Mouse (Mus musculus) hindbrain, embryonic 14.5 days (tissue): Measurements from ENCODE around the gene Tmprss9. TPM values are rescaled to one million over a fixed set of nuclear protein-coding genes. Genes with fewer than 3 reads are reported as not detected.

Experiments used
- ATAC-seq: fragments of 200-750 bp; cut with Nextera tagmentation; 2 replicates; pipeline ENCODE4 v1.8.0; 2017; ENCODE audit warnings: moderate number of reproducible peaks, mild to moderate bottlenecking, moderate TSS enrichment, moderate library complexity; ENCODE audit not compliant: low FRiP score
- DNase-seq: peaks from one replicate; pipeline ENCODE4 v3.0.0-alpha.2; 2015; ENCODE audit warnings: low spot score
- H3K27ac ChIP-seq: fragments of 300-500 bp; sonication (generic); 2 replicates; pipeline ENCODE4 v1.5.1; 2014; ENCODE audit warnings: mild to moderate bottlenecking, moderate library complexity
- H3K27me3 ChIP-seq: fragments of 300-500 bp; sonication (generic); 2 replicates; pipeline ENCODE4 v1.6.1; 2014; ENCODE audit warnings: mild to moderate bottlenecking, low read length, mixed read lengths; ENCODE audit not compliant: control insufficient read depth, insufficient read depth
- H3K36me3 ChIP-seq: fragments of 300-500 bp; sonication (generic); replicated peaks from 2 replicates; pipeline ENCODE4 v1.6.1; 2014; ENCODE audit not compliant: control insufficient read depth, insufficient read depth
- H3K4me1 ChIP-seq: fragments of 300-500 bp; sonication (generic); replicated peaks from 2 replicates; pipeline ENCODE4 v1.6.1; 2014; ENCODE audit warnings: antibody characterized with exemption, low read length, mixed read lengths; ENCODE audit not compliant: control insufficient read depth, insufficient read depth
- H3K4me2 ChIP-seq: fragments of 300-500 bp; sonication (generic); replicated peaks from 2 replicates; pipeline ENCODE4 v1.6.1; 2014; ENCODE audit warnings: mild to moderate bottlenecking, moderate library complexity
- H3K4me3 ChIP-seq: fragments of 300-500 bp; sonication (generic); replicated peaks from 2 replicates; pipeline ENCODE4 v1.5.1; 2014; ENCODE audit warnings: mild to moderate bottlenecking, low read length
- H3K9ac ChIP-seq: fragments of 300-500 bp; sonication (generic); 2 replicates; pipeline ENCODE4 v1.6.1; 2014
- H3K9me3 ChIP-seq: fragments of 300-500 bp; sonication (generic); 2 replicates; pipeline ENCODE4 v1.6.1; 2016; ENCODE audit warnings: low read length; ENCODE audit not compliant: control insufficient read depth
- WGBS: fragments of 180-500 bp; shearing (Covaris S2); extraction: QIAGEN DNeasy Blood & Tissue Kit; methylation state at CpG from one replicate; pipeline ENCODE4 v1.1.7; 2014; 5-methylcytosine and 5-hydroxymethylcytosine counted together
- microRNA counts: library from miRNA; unstranded; fragments of <30 nt; microRNA quantifications from one replicate; lab custom pipeline; 2016
- microRNA-seq: library from miRNA; unstranded; fragments of <30 nt; microRNA quantifications from one replicate; pipeline ENCODE4, GENCODE M21; 2016
- polyA plus RNA-seq: library from polyadenylated mRNA; unstranded; fragments of >200 nt; fragmentation: Nextera tagmentation; extraction: Ambion mirVana; gene quantifications from 2 replicates; pipeline ENCODE4 v1.2.1, GENCODE M21; 2014

The Tmprss9 gene
- polyA plus RNA-seq, 1 experiment from 2014 or later: 0.17 TPM

DNA sequence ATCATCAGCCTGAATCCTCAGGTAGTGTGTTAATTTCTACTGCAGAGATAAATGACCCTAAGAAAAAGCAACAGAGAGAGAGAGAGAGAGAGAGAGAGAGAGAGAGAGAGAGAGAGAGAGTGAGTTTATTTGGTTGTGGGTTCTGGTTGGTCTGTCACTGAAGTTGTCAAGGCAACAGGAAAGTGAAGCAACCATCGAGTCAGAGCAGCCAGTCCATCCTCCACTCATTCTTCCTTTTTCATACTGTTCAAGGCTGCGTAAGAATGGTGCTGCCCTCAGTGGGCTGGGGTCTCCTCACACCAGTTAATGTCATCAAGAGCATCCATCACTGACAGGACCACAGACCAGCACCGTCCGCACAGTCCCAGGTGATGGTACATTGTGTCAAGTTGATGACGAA, 72.6 kb downstream of the Tmprss9 start:
- no peak overlapping the region for H3K27ac ChIP-seq
- no peak for DNase-seq
- no peaks in the 10 kb centered on the region for H3K9me3 ChIP-seq
- 79% methylated on average over 5 of the region's 5 CpGs for WGBS
- no peak overlapping the region for H3K4me2 ChIP-seq
- no peak for ATAC-seq
- no peaks in the 10 kb centered on the region for H3K27me3 ChIP-seq
- no peak overlapping the region for H3K9ac ChIP-seq
- no peak overlapping the region for H3K4me3 ChIP-seq
- H3K36me3 ChIP-seq: no peaks in the 10 kb centered on the region
- peaks cover 12% of the 10 kb centered on the region; the same call in 1 of the 2 replicates for H3K4me1 ChIP-seq

DNA sequence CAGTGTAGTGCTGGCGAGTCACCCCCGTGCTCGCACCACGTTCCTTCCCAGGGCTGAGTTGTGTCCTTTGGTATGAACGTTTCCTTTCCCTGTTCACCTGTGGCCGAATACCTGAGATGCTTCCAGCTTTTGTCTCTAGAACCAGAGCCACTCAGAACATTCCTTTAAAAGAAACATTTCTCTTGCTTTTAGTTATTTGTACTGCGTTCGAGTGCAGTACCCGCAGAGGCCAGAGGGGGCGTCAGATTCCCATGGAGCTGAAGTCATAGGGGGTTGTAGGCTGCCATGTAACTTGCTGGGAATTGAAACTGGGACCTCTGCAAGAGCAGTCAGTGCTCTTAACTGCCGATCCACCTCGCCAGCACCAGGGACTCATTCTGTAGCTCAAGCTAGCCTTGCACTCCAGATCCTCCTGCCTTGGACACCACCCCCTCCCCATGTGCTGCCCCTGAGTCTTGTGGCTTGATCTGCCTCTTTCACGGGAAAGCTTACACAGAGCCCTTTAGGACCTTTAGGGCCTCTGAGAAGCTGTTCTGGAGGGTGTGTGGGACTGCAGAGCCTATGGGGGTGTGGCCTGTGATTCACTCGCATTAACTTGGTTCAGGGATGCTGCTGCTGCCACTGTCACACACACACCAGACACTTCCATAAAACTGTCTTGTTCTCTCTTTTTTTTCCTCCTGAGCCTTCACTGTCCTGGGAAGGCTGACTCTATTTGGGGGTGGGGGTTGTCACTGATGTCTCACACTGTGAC, 75.2 kb downstream of the Tmprss9 start:
- Histone ChIP-seq H3K4me1 (no peaks in the 10 kb centered on the region), H3K27me3 (no peaks in the 10 kb centered on the region), H3K4me3 (no peak overlapping the region), H3K4me2 (no peak overlapping the region), H3K36me3 (no peaks in the 10 kb centered on the region), H3K9ac (no peak overlapping the region), H3K27ac (no peak overlapping the region), H3K9me3 (no peaks in the 10 kb centered on the region)
- no peak for DNase-seq
- ATAC-seq: no peak
- WGBS: 66% methylated on average over 14 of the region's 14 CpGs

DNA sequence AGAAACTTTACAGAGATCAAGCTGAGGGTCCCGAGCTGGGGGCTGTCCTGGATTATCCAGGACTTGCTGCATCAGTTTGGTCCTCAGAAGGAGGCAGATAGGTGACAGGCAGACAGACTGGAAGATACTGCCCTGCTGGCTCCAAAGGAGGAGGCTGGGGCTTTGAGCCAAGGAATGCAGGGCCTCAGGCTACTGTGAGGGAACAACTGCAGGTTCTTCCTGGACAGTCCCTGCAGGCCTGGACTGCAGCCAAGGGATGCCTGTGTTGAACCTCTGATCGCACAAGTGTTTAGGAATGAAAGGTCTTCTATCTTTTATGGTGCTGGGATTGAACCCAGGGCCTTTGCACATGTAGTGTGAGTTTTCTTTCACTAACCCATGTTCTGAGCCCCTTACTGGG, 76.2 kb downstream of the Tmprss9 start:
- Histone ChIP-seq H3K27me3 (no peaks in the 10 kb centered on the region), H3K36me3 (no peaks in the 10 kb centered on the region), H3K9me3 (no peaks in the 10 kb centered on the region), H3K4me3 (no peak overlapping the region), H3K9ac (no peak overlapping the region), H3K4me1 (no peaks in the 10 kb centered on the region), H3K4me2 (no peak overlapping the region), H3K27ac (no peak overlapping the region)
- 67% methylated on average over 2 of the region's 2 CpGs for WGBS
- ATAC-seq (no peak), DNase-seq (no peak)

DNA sequence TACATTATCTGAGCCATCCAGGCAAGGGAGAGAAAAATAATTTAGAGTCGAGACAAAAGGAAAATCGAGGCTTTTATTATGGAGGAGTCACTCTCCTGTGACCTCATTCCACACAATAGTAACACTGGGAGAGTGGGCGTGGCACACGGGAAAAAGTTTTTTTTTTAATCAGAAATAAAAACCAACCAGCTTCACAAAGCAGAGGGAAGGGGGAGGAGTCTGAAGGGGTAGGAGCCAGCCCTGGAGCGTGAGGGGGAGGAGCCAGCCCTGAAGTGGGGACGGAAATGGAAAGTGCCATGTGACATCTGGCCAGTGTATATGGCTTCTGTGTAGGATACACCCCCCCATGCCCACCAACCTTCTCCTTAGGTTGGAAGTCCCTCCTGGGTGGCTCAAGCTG, 76.9 kb downstream of the Tmprss9 start:
- H3K4me3 ChIP-seq: no peak overlapping the region
- ATAC-seq: no peak
- no peak for DNase-seq
- H3K27me3 ChIP-seq: no peaks in the 10 kb centered on the region
- WGBS: 32% methylated on average over 6 of the region's 6 CpGs
- H3K4me2 ChIP-seq: no peak overlapping the region
- H3K36me3 ChIP-seq: no peaks in the 10 kb centered on the region
- no peaks in the 10 kb centered on the region for H3K9me3 ChIP-seq
- H3K27ac ChIP-seq: no peak overlapping the region
- H3K9ac ChIP-seq: no peak overlapping the region
- no peaks in the 10 kb centered on the region for H3K4me1 ChIP-seq

DNA sequence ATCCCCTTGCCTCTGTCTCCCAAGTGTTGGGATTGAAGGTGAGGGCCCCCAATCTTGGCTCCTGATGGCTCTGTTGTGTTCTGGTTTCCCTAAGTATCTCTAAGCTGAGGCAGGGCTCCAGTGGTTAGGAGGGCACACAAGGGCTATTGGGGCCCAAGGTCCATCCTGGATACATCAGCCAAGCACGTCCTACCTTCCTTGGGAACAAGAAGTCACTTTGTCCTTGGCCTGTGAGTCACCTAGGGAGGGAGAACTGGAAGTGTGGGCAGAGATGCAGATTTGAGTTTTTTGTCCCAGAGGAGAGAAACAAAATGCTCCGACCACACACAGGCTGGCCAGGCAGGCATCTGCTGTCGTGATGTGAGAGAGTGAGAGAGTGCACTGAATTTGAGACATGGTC, 77.4 kb downstream of the Tmprss9 start:
- H3K4me3 ChIP-seq: no peak overlapping the region
- ATAC-seq: no peak

More for the DNA sequence above, 77.4 kb downstream of the Tmprss9 start:
- no peak for DNase-seq
- no peaks in the 10 kb centered on the region for H3K9me3 ChIP-seq
- WGBS: 71% methylated on average over 3 of the region's 3 CpGs
- H3K36me3 ChIP-seq: no peaks in the 10 kb centered on the region
- H3K27me3 ChIP-seq: no peaks in the 10 kb centered on the region
- H3K27ac ChIP-seq: no peak overlapping the region
- no peak overlapping the region for H3K9ac ChIP-seq
- H3K4me1 ChIP-seq: no peaks in the 10 kb centered on the region
- no peak overlapping the region for H3K4me2 ChIP-seq

MicroRNAs encoded within 50 kb of the gene (microRNA counts, 519-probe panel; counts per million panel counts)
- microRNA mmu-miR-1982 (lab: Ali Mortazavi, UCI): not detected

Small RNAs within 50 kb of the gene (microRNA-seq; reads per million reads assigned to microRNA genes)
- gene Mir1982: 6.8 reads per million, percentile 26 among the genes with 10 or more reads in this experiment

Other genes starting within 250 kb of the Tmprss9 start
- 65.4 and 76.4 TPM in 2 replicates for gene Csnk1g2, start 249.0 kb upstream of the Tmprss9 start, polyA plus RNA-seq
- gene Btbd2, start 214.8 kb upstream of the Tmprss9 start, polyA plus RNA-seq: 83.2 and 83.7 TPM in 2 replicates
- 53.8 and 60.2 TPM in 2 replicates for gene Mknk2, start 193.7 kb upstream of the Tmprss9 start, polyA plus RNA-seq
- gene Mob3a, start 169.9 kb upstream of the Tmprss9 start, polyA plus RNA-seq: 45.3 and 47.1 TPM in 2 replicates
- gene Izumo4, start 169.7 kb upstream of the Tmprss9 start, polyA plus RNA-seq: 20.0 and 20.4 TPM in 2 replicates
- gene Ap3d1, start 129.6 kb upstream of the Tmprss9 start, polyA plus RNA-seq: 112 and 114 TPM in 2 replicates
- 22.4 and 23.8 TPM in 2 replicates for gene Dot1l, start 116.6 kb upstream of the Tmprss9 start, polyA plus RNA-seq
- gene Sf3a2, start 73.7 kb upstream of the Tmprss9 start, polyA plus RNA-seq: 55.6 and 62.9 TPM in 2 replicates
- gene Plekhj1, start 73.2 kb upstream of the Tmprss9 start, polyA plus RNA-seq: 117 and 123 TPM in 2 replicates
- 0.16 TPM in 1 of 2 replicates, not detected in the other for gene Amh, start 66.6 kb upstream of the Tmprss9 start, polyA plus RNA-seq
- 0.37 and 0.96 TPM in 2 replicates for gene Jsrp1, start 58.4 kb upstream of the Tmprss9 start, polyA plus RNA-seq
- gene Oaz1, start 45.2 kb upstream of the Tmprss9 start, polyA plus RNA-seq: 1,195 and 1,204 TPM in 2 replicates
- 9.9 and 14.3 TPM in 2 replicates for gene Lingo3, start 27.8 kb upstream of the Tmprss9 start, polyA plus RNA-seq
- gene Lsm7, start 16.6 kb upstream of the Tmprss9 start, polyA plus RNA-seq: 241 and 287 TPM in 2 replicates
- gene Sppl2b, start 16.6 kb upstream of the Tmprss9 start, polyA plus RNA-seq: 69.3 and 70.3 TPM in 2 replicates
- gene Timm13, start 29.1 kb downstream of the Tmprss9 start, polyA plus RNA-seq: 311 and 351 TPM in 2 replicates
- gene Lmnb2, start 46.4 kb downstream of the Tmprss9 start, polyA plus RNA-seq: 12.9 and 13.8 TPM in 2 replicates
- 6.2 and 8.0 TPM in 2 replicates for gene Gadd45b, start 58.2 kb downstream of the Tmprss9 start, polyA plus RNA-seq
- 17.7 and 20.9 TPM in 2 replicates for gene Gng7, start 143.1 kb downstream of the Tmprss9 start, polyA plus RNA-seq
- gene Diras1, start 153.8 kb downstream of the Tmprss9 start, polyA plus RNA-seq: 29.7 and 32.2 TPM in 2 replicates
- 33.7 and 33.8 TPM in 2 replicates for gene Slc39a3, start 165.6 kb downstream of the Tmprss9 start, polyA plus RNA-seq
- gene Sgta, start 188.3 kb downstream of the Tmprss9 start, polyA plus RNA-seq: 260 and 276 TPM in 2 replicates
- 35.9 and 37.2 TPM in 2 replicates for gene Thop1, start 198.2 kb downstream of the Tmprss9 start, polyA plus RNA-seq
- gene Creb3l3, start 227.0 kb downstream of the Tmprss9 start, polyA plus RNA-seq: 0.09 and 0.32 TPM in 2 replicates
- gene Map2k2, start 234.1 kb downstream of the Tmprss9 start, polyA plus RNA-seq: 222 and 230 TPM in 2 replicates